Mouse (Mus musculus) megakaryocyte, adult 5-6 weeks (primary cell): Measurements from ENCODE around the gene Zfp523. TPM values are rescaled to one million over a fixed set of nuclear protein-coding genes. Genes with fewer than 3 reads are reported as not detected.

Experiments
- ATAC-seq: 2 replicates; pipeline ENCODE4 v1.8.0; 2016; ENCODE audit warnings: mild to moderate bottlenecking, inconsistent platforms; ENCODE audit not compliant: poor library complexity, severe bottlenecking
- total RNA-seq, 2 experiments: library from RNA; stranded (forward) in 1 of 2; stranded (reverse) in 1 of 2; fragments of 153-499, 151-499 nt in 1 of 2; fragments of 221-1000, 200-1000 nt in 1 of 2; gene quantifications; 2 replicates each; pipeline versions ENCODE4 v1.2.3 to v1.2.4; 2015 to 2017

Gene Zfp523
- total RNA-seq (2015) (4.2 and 6.4 TPM in 2 replicates), total RNA-seq (2017) (7.1 and 8.1 TPM in 2 replicates)

- ATAC-seq: peak; percentile 64
These were observed at the start of gene Zfp523 for GRCm38 (mm10) chr17:28176775-28177539. TSS of gene Zfp523 (plus strand) at chr17:28177129.

- ATAC-seq: no peak
These were observed 47.1 kb upstream of the Zfp523 start for GRCm38 (mm10) chr17:28129796-28130195.

GRCm38 (mm10) chr17:28130391-28131125, 46.4 kb upstream of the Zfp523 start:
- no peak for ATAC-seq

- ATAC-seq: no peak
These were observed 45.8 kb upstream of the Zfp523 start for GRCm38 (mm10) chr17:28131156-28131555.

- ATAC-seq: peak; percentile 71
These were observed 43.7 kb upstream of the Zfp523 start for GRCm38 (mm10) chr17:28133193-28133592.

GRCm38 (mm10) chr17:28135496-28135895, 41.4 kb upstream of the Zfp523 start:
- ATAC-seq: no peak

- ATAC-seq: no peak
These were observed 40.7 kb upstream of the Zfp523 start for GRCm38 (mm10) chr17:28136266-28136665.

- ATAC-seq: no peak
These were observed 38.9 kb upstream of the Zfp523 start for GRCm38 (mm10) chr17:28138013-28138412.

- ATAC-seq: no peak
These were observed 38.2 kb upstream of the Zfp523 start for GRCm38 (mm10) chr17:28138685-28139084.

GRCm38 (mm10) chr17:28140431-28141204, 36.3 kb upstream of the Zfp523 start:
- no peak for ATAC-seq

GRCm38 (mm10) chr17:28141205-28141650, 35.7 kb upstream of the Zfp523 start:
- no peak for ATAC-seq

GRCm38 (mm10) chr17:28141771-28142699, 34.9 kb upstream of the Zfp523 start, which contains the start of gene Scube3:
TSS of gene Scube3 (plus strand) at chr17:28142141.
- ATAC-seq: no peak

GRCm38 (mm10) chr17:28142700-28143610, 34.0 kb upstream of the Zfp523 start:
- ATAC-seq: no peak

- no peak for ATAC-seq
These were observed 33.2 kb upstream of the Zfp523 start for GRCm38 (mm10) chr17:28143751-28144150.

- no peak for ATAC-seq
These were observed 32.7 kb upstream of the Zfp523 start for GRCm38 (mm10) chr17:28144241-28144640.

- ATAC-seq: no peak
These were observed 28.6 kb upstream of the Zfp523 start for GRCm38 (mm10) chr17:28148288-28148687.

GRCm38 (mm10) chr17:28149734-28150133, 27.2 kb upstream of the Zfp523 start:
- no peak for ATAC-seq

- ATAC-seq: no peak
These were observed 26.5 kb upstream of the Zfp523 start for GRCm38 (mm10) chr17:28150456-28150855.

- ATAC-seq: no peak
These were observed 23.8 kb upstream of the Zfp523 start for GRCm38 (mm10) chr17:28153095-28153494.
